Mouse (Mus musculus) MEL (cell line): ENCODE measurements at regions not wholly inside any gene's neighbourhood (a gene's known extent, or its start where the extent isn't known, plus 50 kb on each side); places are given as distances from the start of the nearest gene placed in this dataset.

Experiments
- DNase-seq: peaks from one replicate; pipeline ENCODE4 v3.0.0; 2011; ENCODE audit warnings: low read depth, low spot score
- H3K27ac ChIP-seq: 2 replicates; pipeline ENCODE4 v1.5.1; 2012; ENCODE audit warnings: low read depth, mild to moderate bottlenecking, control low read depth, low read length, moderate library complexity; ENCODE audit not compliant: control insufficient read depth
- H3K27me3 ChIP-seq, 2 experiments: fragments of 150-350 bp in 1 of 2; sonication (generic) in 1 of 2; 2 replicates each; pipeline ENCODE4 v1.6.1; 2012; ENCODE audit warnings: low read length in 2 of 2, mild to moderate bottlenecking in 2 of 2, improper control_type of control experiment in 1 of 2, moderate library complexity in 1 of 2; ENCODE audit not compliant: insufficient read depth in 2 of 2, control insufficient read depth in 1 of 2
- H3K36me3 ChIP-seq, 2 experiments: 2 replicates each; pipeline ENCODE4 v1.6.1; 2012 to 2014; ENCODE audit warnings: low read length in 2 of 2, improper control_type of control experiment in 1 of 2, inconsistent platforms in 1 of 2, mild to moderate bottlenecking in 1 of 2; ENCODE audit not compliant: insufficient read depth in 2 of 2, control insufficient read depth in 1 of 2
- H3K4me1 ChIP-seq, 2 experiments: fragments of 150-350 bp in 1 of 2; sonication (generic) in 1 of 2; 2 replicates each; pipeline ENCODE4 v1.6.1; 2012; ENCODE audit warnings: low read length in 2 of 2, improper control_type of control experiment in 1 of 2, mild to moderate bottlenecking in 1 of 2; ENCODE audit not compliant: insufficient read depth in 2 of 2, control insufficient read depth in 1 of 2
- H3K4me3 ChIP-seq, 2 experiments: fragments of 150-350 bp in 1 of 2; sonication (generic) in 1 of 2; 2 replicates each; pipeline ENCODE4 v1.5.1; 2012; ENCODE audit warnings: low read depth in 2 of 2, low read length in 2 of 2, mild to moderate bottlenecking in 2 of 2, moderate library complexity in 2 of 2, control low read depth in 1 of 2, improper control_type of control experiment in 1 of 2; ENCODE audit not compliant: control insufficient read depth in 1 of 2, insufficient read depth in 1 of 2
- H3K79me2 ChIP-seq: 2 replicates; pipeline ENCODE4 v1.6.1; 2012; ENCODE audit warnings: mild to moderate bottlenecking, low read length, moderate library complexity; ENCODE audit not compliant: control insufficient read depth, poor library complexity, insufficient read depth
- H3K9ac ChIP-seq: 2 replicates; pipeline ENCODE4 v1.6.1; 2012; ENCODE audit warnings: low read depth, mild to moderate bottlenecking, control low read depth, low read length, moderate library complexity; ENCODE audit not compliant: control insufficient read depth, poor library complexity, severe bottlenecking
- H3K9me3 ChIP-seq: fragments of 150-350 bp; sonication (generic); replicated peaks from 2 replicates; pipeline ENCODE4 v1.6.1; 2012; ENCODE audit warnings: mild to moderate bottlenecking, low read length, improper control_type of control experiment, moderate library complexity; ENCODE audit not compliant: insufficient read depth
- CHD2 ChIP-seq: IDR thresholded peaks from 2 replicates; pipeline ENCODE4 v1.6.1; 2011; ENCODE audit warnings: low read length, improper control_type of control experiment
- E2F4 ChIP-seq: IDR thresholded peaks from 2 replicates; pipeline ENCODE4 v1.6.1; 2011; ENCODE audit warnings: low read depth, low read length, improper control_type of control experiment, borderline replicate concordance
- HCFC1 ChIP-seq: IDR thresholded peaks from 2 replicates; pipeline ENCODE4 v1.6.1; 2012; ENCODE audit warnings: low read depth, mild to moderate bottlenecking, inconsistent platforms, low read length, improper control_type of control experiment, moderate library complexity
- JUND ChIP-seq: IDR thresholded peaks from 2 replicates; pipeline ENCODE4 v1.6.1; 2011; ENCODE audit warnings: low read depth, mild to moderate bottlenecking, improper control_type of control experiment, low read length
- MAFK ChIP-seq: IDR thresholded peaks from 2 replicates; pipeline ENCODE4 v1.6.1; 2011; ENCODE audit warnings: low read depth, mild to moderate bottlenecking, low read length, improper control_type of control experiment, borderline replicate concordance
- MXI1 ChIP-seq: IDR thresholded peaks from 2 replicates; pipeline ENCODE4 v1.6.1; 2011; ENCODE audit warnings: mild to moderate bottlenecking, low read depth, low read length, improper control_type of control experiment
- POLR2AphosphoS5 ChIP-seq: IDR thresholded peaks from 2 replicates; pipeline ENCODE4 v1.6.1; 2012; ENCODE audit warnings: low read depth, borderline replicate concordance, mild to moderate bottlenecking, inconsistent platforms, low read length, moderate library complexity, mixed read lengths
- RCOR1 ChIP-seq: IDR thresholded peaks from 2 replicates; pipeline ENCODE4 v1.6.1; 2012; ENCODE audit warnings: low read depth, mild to moderate bottlenecking, inconsistent platforms, low read length, improper control_type of control experiment
- SMC3 ChIP-seq: IDR thresholded peaks from 2 replicates; pipeline ENCODE4 v1.6.1; 2011; ENCODE audit warnings: low read depth, low read length, improper control_type of control experiment
- ZKSCAN1 ChIP-seq: IDR thresholded peaks from 2 replicates; pipeline ENCODE4 v1.6.1; 2012; ENCODE audit warnings: low read depth, mild to moderate bottlenecking, inconsistent platforms, low read length, improper control_type of control experiment, moderate library complexity
- ZMIZ1 ChIP-seq: IDR thresholded peaks from 2 replicates; pipeline ENCODE4 v1.6.1; 2012; ENCODE audit warnings: low read depth, mild to moderate bottlenecking, inconsistent platforms, low read length, improper control_type of control experiment, moderate library complexity

DNA sequence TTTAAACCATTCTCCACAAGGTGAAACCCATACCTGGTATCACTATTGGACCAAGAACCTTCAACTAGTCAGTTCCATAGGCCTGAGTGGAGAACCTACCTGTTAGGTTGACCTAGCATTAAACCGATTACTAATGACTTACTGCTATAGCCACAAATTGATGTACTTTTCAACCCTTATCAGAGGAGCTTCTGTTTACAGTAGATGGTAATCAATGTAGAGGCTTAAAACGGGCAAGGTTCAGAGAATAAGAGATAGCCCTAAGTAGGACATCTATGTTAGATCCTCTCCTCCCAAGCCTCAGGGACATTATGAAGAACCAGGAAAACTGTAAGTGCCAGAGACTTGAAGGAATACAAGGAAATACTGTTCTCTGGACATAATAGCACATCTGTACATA lies 108.1 kb upstream of the Pik3r1 start:
- Histone ChIP-seq H3K4me3 (no peak overlapping the region), H3K27me3 (no peaks in the 10 kb centered on the region), H3K4me1 (no peaks in the 10 kb centered on the region), H3K9me3 (no peaks in the 10 kb centered on the region)
- DNase-seq, result no peak
- TF ChIP-seq ZMIZ1 (no peak), MXI1 (no peak), RCOR1 (no peak), JUND (no peak), CHD2 (no peak), SMC3 (no peak)
- TF ChIP-seq, all 39 proteins: peak for 0
- H3K27ac ChIP-seq, result no peak overlapping the region
- no peaks in the 10 kb centered on the region for H3K79me2 ChIP-seq
- H3K36me3 ChIP-seq, result no peaks in the 10 kb centered on the region
- no peak overlapping the region for H3K9ac ChIP-seq

DNA sequence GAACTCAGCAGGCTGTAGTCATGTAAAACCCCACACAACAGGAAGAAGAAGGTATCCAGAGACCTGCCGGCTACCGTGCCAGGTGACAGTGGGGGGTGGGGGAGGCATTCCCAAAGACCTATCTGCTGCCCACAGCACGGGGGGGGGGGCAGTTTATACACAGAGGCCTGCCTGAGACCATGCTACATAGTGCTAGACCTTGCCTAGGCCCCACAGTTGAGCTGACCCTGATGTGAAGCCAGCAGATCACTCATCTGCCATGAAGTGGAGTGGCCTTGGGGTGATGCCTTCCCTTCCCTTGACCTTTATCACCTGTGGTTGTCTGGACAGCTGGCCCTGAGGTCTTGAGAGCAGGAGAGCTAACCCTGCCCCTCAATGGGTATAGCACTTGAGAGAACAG lies 108.6 kb upstream of the Pik3r1 start:
- no peak for TF ChIP-seq ZKSCAN1
- no peak for TF ChIP-seq HCFC1
- no peak for TF ChIP-seq RCOR1
- no peak for TF ChIP-seq MXI1
- TF ChIP-seq POLR2AphosphoS5, result no peak
- no peak for TF ChIP-seq ZMIZ1
- TF ChIP-seq E2F4, result no peak
- TF ChIP-seq MAFK, result no peak
- Histone ChIP-seq H3K27ac (no peak overlapping the region), H3K4me3 (no peak overlapping the region), H3K9ac (no peak overlapping the region), H3K27me3 (no peaks in the 10 kb centered on the region), H3K4me1 (no peaks in the 10 kb centered on the region), H3K79me2 (no peaks in the 10 kb centered on the region), H3K9me3 (no peaks in the 10 kb centered on the region), H3K36me3 (no peaks in the 10 kb centered on the region)
- DNase-seq, result no peak

- no peaks in the 10 kb centered on the region for H3K27me3 ChIP-seq
- H3K27ac ChIP-seq, result no peak overlapping the region
- H3K4me1 ChIP-seq, result no peaks in the 10 kb centered on the region
- no peak for DNase-seq
- TF ChIP-seq MXI1 (no peak), CHD2 (no peak), HCFC1 (no peak)
- H3K9me3 ChIP-seq, result no peaks in the 10 kb centered on the region
- H3K9ac ChIP-seq, result no peak overlapping the region
- H3K4me3 ChIP-seq, result no peak overlapping the region
- no peaks in the 10 kb centered on the region for H3K79me2 ChIP-seq
- H3K36me3 ChIP-seq, result no peaks in the 10 kb centered on the region
Observed at GRCm38 (mm10) chr13:101878168-101878567, 110.2 kb upstream of the Pik3r1 start.
